Mouse (Mus musculus): ENCODE data around the gene Fam3c. TPM values are rescaled to one million over a fixed set of nuclear protein-coding genes. Genes with fewer than 3 reads are reported as not detected.

Fam3c gene
- polyA plus RNA-seq (2015; fragmentation: Nextera tagmentation; extraction: Ambion mirVana): 59.1 and 62.0 TPM in 2 replicates

GRCm38 (mm10) chr6:22356086-22356507 lies at the start of gene Fam3c:
Gene Fam3c (minus strand): TSS chr6:22356243.
- Histone ChIP-seq H3K36me3 (ENCODE audit: insufficient read depth, low read length) (no peaks in the 10 kb centered on the region), H3K4me3 (ENCODE audit: low read length) (peak within 1 kb of the TSS; percentile 89), H3K4me2 (replicated peaks; ENCODE audit: low read depth, low read length) (peak within 1 kb of the TSS; percentile 55), H3K9me3 (ENCODE audit: low read length) (peaks cover 3% of the 10 kb centered on the region), H3K9ac (replicated peaks; ENCODE audit: low read length) (peak within 1 kb of the TSS; percentile 91), H3K27me3 (ENCODE audit: insufficient read depth, low read length) (no peaks in the 10 kb centered on the region), H3K27ac (ENCODE audit: low read length) (peak within 1 kb of the TSS; percentile 75), H3K4me1 (ENCODE audit: insufficient read depth, low read length) (peaks cover 38% of the 10 kb centered on the region)
- WGBS: under 1% methylated on average over 28 of the region's 38 CpGs
- peak; percentile 98 for ATAC-seq (ENCODE audit: low FRiP score, low TSS enrichment)

DNA sequence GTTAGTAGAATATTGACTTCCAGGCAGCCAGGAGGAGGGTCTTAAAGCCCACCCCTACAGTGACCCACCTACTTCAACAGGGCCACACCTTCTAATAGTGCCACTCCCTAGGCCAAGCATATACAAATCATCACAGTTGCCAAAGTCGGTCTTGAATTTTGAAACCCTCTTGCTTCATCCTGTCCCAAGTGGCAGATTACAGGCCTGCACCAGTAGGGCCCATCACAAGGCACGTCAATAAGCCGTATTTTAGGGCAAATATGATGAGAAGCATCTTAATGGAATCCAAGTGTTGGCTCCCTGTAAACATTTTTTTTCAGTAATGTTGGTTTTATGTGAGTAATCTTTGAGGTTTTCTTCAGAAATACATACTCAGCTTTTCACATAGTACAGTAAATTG lies 49.0 kb upstream of the Fam3c start:
- no peak for ATAC-seq (ENCODE audit: low FRiP score, low TSS enrichment)
- H3K4me1 ChIP-seq (ENCODE audit: insufficient read depth, low read length): no peaks in the 10 kb centered on the region
- no peak overlapping the region for H3K9ac ChIP-seq (replicated peaks; ENCODE audit: low read length)
- WGBS: 90% methylated on average over 3 of the region's 3 CpGs
- no peak overlapping the region for H3K27ac ChIP-seq (ENCODE audit: low read length)
- H3K4me2 ChIP-seq (replicated peaks; ENCODE audit: low read depth, low read length): no peak overlapping the region
- H3K27me3 ChIP-seq (ENCODE audit: insufficient read depth, low read length): no peaks in the 10 kb centered on the region
- no peak overlapping the region for H3K4me3 ChIP-seq (ENCODE audit: low read length)
- no peaks in the 10 kb centered on the region for H3K36me3 ChIP-seq (ENCODE audit: insufficient read depth, low read length)
- no peaks in the 10 kb centered on the region for H3K9me3 ChIP-seq (ENCODE audit: low read length)

DNA sequence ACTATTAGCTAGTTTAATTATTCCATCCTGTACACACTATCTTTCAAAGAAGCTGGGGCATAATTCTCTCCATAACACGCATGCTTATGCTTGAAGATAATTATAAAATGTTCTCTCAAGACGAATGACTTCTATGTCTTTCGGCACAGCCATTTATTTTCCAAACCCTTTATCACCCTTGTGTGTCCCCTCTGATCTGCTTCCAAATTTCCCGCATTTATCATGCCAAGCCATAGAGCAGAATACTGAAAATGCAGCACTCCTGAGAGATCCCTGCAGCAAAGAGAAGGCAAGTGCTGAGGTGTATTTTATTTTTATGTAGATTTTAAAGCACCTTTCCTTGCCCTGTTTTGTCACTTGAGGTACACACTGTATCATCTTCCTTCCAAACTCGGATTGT lies 47.7 kb upstream of the Fam3c start:
- Histone ChIP-seq H3K9ac (replicated peaks; ENCODE audit: low read length) (no peak overlapping the region), H3K36me3 (ENCODE audit: insufficient read depth, low read length) (no peaks in the 10 kb centered on the region), H3K27ac (ENCODE audit: low read length) (no peak overlapping the region), H3K27me3 (ENCODE audit: insufficient read depth, low read length) (no peaks in the 10 kb centered on the region), H3K4me1 (ENCODE audit: insufficient read depth, low read length) (no peaks in the 10 kb centered on the region), H3K4me2 (replicated peaks; ENCODE audit: low read depth, low read length) (no peak overlapping the region), H3K4me3 (ENCODE audit: low read length) (no peak overlapping the region), H3K9me3 (ENCODE audit: low read length) (no peaks in the 10 kb centered on the region)
- 66% methylated on average over 5 of the region's 5 CpGs for WGBS
- no peak for ATAC-seq (ENCODE audit: low FRiP score, low TSS enrichment)

DNA sequence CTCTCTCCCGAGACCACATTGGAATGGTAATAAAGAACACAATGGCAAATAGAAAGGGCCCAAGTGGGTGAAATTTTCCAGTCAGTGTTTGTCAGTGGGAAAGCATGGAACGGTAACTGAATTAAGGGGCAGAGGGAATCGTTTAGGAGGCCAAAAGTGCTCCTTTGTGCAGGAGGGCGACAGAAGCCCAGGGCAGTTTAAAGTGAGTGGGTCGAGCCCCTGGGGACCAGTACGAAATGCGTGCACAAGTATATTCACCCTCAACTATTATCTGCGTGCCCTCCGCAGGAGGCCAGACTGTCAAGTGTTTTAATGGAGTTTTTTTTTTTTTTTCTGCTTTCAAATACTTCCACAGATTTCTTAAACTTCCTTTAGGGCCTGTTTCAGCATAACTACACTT lies 47.3 kb upstream of the Fam3c start:
- H3K4me1 ChIP-seq (ENCODE audit: insufficient read depth, low read length): no peaks in the 10 kb centered on the region
- no peaks in the 10 kb centered on the region for H3K9me3 ChIP-seq (ENCODE audit: low read length)
- H3K4me2 ChIP-seq (replicated peaks; ENCODE audit: low read depth, low read length): no peak overlapping the region
- H3K27ac ChIP-seq (ENCODE audit: low read length): no peak overlapping the region
- H3K9ac ChIP-seq (replicated peaks; ENCODE audit: low read length): no peak overlapping the region
- H3K4me3 ChIP-seq (ENCODE audit: low read length): no peak overlapping the region
- H3K27me3 ChIP-seq (ENCODE audit: insufficient read depth, low read length): no peaks in the 10 kb centered on the region
- 84% methylated on average over 9 of the region's 9 CpGs for WGBS
- no peaks in the 10 kb centered on the region for H3K36me3 ChIP-seq (ENCODE audit: insufficient read depth, low read length)
- no peak for ATAC-seq (ENCODE audit: low FRiP score, low TSS enrichment)

DNA sequence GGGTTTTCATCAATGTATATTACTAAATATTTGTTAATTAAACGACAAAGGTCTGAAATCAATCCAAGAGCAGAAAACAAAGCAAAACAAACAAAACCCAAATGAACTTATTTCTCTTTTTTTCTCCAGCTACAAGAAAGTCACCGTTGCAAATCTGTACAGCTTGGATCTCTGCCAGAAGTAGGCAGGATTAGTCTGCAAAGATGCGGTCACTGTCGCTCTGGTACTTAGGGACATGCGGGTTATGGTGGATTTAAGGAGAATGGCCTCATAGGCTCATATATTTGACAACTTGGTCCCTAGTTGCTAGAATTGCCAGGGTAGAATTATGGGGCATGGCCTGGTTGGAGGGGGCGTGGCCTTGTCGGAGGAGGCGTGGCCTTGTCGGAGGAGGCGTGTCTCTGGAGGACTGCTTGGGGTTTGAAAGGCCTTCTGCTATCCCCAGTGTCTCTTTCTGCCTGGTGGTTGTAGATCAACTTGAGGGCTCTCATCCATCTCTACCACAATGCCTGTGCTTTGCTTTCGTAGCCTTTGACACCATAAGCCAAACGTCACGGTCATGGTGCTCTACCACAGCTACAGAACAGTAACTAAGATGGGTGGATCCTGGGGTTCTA lies 46.6 kb upstream of the Fam3c start:
- H3K9me3 ChIP-seq (ENCODE audit: low read length): no peaks in the 10 kb centered on the region
- H3K27ac ChIP-seq (ENCODE audit: low read length): no peak overlapping the region
- H3K27me3 ChIP-seq (ENCODE audit: insufficient read depth, low read length): no peaks in the 10 kb centered on the region
- ATAC-seq (ENCODE audit: low FRiP score, low TSS enrichment): no peak
- no peaks in the 10 kb centered on the region for H3K36me3 ChIP-seq (ENCODE audit: insufficient read depth, low read length)
- no peak overlapping the region for H3K4me2 ChIP-seq (replicated peaks; ENCODE audit: low read depth, low read length)
- no peak overlapping the region for H3K4me3 ChIP-seq (ENCODE audit: low read length)
- no peak overlapping the region for H3K9ac ChIP-seq (replicated peaks; ENCODE audit: low read length)
- 77% methylated on average over 13 of the region's 13 CpGs for WGBS
- no peaks in the 10 kb centered on the region for H3K4me1 ChIP-seq (ENCODE audit: insufficient read depth, low read length)

GRCm38 (mm10) chr6:22402037-22402436 lies 46.0 kb upstream of the Fam3c start:
- no peak for ATAC-seq (ENCODE audit: low FRiP score, low TSS enrichment)

DNA sequence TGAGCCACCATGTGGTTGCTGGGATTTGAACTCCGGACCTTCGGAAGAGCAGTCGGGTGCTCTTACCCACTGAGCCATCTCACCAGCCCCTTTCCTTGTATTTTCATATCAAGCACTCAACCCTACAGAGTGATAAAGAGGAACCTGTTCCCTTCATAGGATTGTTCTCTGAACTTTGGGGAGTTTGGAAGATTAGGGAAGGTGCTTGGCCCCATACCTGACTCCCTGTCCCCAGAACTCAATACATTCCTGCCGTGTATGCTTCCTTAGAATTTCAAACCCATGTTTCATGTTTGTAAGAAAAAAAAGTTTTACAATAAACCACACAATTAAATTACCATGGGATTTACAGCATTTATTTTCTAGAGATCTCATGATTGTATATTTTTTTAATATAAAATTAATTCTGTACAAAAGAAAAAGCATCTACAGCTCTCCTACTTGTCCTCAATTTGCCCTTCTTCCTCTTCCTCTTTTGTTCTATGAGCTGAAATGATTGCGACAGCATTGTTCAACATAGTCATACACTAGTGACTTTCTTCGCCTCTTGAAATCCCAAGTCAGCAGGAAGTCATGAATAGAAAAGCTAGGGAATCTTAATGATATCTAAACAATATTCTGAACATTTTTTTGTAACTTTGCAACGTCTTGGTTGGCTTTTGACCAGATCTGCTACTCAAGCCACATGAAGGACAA lies 42.2 kb upstream of the Fam3c start:
- no peak overlapping the region for H3K4me3 ChIP-seq (ENCODE audit: low read length)
- no peak for ATAC-seq (ENCODE audit: low FRiP score, low TSS enrichment)
- 89% methylated on average over 6 of the region's 7 CpGs for WGBS

More at GRCm38 (mm10) chr6:22402037-22402436, 46.0 kb upstream of the Fam3c start:
- H3K9me3 ChIP-seq (ENCODE audit: low read length): no peaks in the 10 kb centered on the region
- H3K27me3 ChIP-seq (ENCODE audit: insufficient read depth, low read length): no peaks in the 10 kb centered on the region
- H3K36me3 ChIP-seq (ENCODE audit: insufficient read depth, low read length): no peaks in the 10 kb centered on the region
- 82% methylated on average over 5 of the region's 5 CpGs for WGBS
- no peaks in the 10 kb centered on the region for H3K4me1 ChIP-seq (ENCODE audit: insufficient read depth, low read length)
- H3K4me3 ChIP-seq (ENCODE audit: low read length): no peak overlapping the region
- no peak overlapping the region for H3K9ac ChIP-seq (replicated peaks; ENCODE audit: low read length)
- H3K27ac ChIP-seq (ENCODE audit: low read length): no peak overlapping the region
- H3K4me2 ChIP-seq (replicated peaks; ENCODE audit: low read depth, low read length): no peak overlapping the region

GRCm38 (mm10) chr6:22395207-22395606 lies 39.2 kb upstream of the Fam3c start:
- no peaks in the 10 kb centered on the region for H3K36me3 ChIP-seq (ENCODE audit: insufficient read depth, low read length)
- 72% methylated on average over 3 of the region's 3 CpGs for WGBS

More for the DNA sequence above, 42.2 kb upstream of the Fam3c start:
- Histone ChIP-seq H3K27me3 (ENCODE audit: insufficient read depth, low read length) (no peaks in the 10 kb centered on the region), H3K36me3 (ENCODE audit: insufficient read depth, low read length) (no peaks in the 10 kb centered on the region), H3K9me3 (ENCODE audit: low read length) (no peaks in the 10 kb centered on the region), H3K4me2 (replicated peaks; ENCODE audit: low read depth, low read length) (no peak overlapping the region), H3K27ac (ENCODE audit: low read length) (no peak overlapping the region), H3K9ac (replicated peaks; ENCODE audit: low read length) (no peak overlapping the region), H3K4me1 (ENCODE audit: insufficient read depth, low read length) (no peaks in the 10 kb centered on the region)

DNA sequence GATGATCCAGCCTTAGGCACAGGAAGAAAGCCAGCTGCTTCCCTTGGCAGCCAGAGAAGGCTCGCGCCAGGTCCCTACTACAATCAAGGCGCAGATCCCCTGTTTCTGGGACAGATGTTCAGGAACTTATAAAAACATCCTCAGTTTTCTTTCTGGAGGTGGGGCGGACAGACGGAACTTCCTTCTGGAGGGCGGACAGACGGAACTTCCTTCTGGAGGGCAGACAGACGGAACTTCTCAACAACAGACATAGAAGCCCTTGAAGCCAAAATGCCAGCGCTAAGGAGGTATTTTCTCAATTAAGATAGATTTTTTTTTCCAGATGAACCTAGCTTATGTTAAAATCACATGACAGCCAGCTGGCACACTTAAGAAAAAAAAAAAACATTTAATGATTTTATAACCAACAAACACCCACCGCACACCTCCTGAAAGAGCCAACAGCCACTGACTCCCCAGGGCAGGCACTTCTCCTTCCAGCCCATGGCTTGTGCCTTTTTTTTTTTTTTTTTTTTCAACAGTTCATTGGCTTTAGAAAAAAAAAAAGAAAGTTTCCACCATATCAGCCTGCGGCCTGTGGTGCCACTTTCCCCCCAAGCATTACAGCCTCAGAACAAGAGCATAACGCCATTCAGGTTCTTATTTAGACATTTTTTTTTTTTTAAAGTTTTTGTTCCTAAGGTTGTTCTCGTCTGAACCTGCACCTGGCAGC lies 34.8 kb upstream of the Fam3c start:
- Histone ChIP-seq H3K9me3 (ENCODE audit: low read length) (no peaks in the 10 kb centered on the region), H3K27me3 (ENCODE audit: insufficient read depth, low read length) (no peaks in the 10 kb centered on the region), H3K9ac (replicated peaks; ENCODE audit: low read length) (no peak overlapping the region), H3K4me1 (ENCODE audit: insufficient read depth, low read length) (no peaks in the 10 kb centered on the region), H3K36me3 (ENCODE audit: insufficient read depth, low read length) (no peaks in the 10 kb centered on the region), H3K4me3 (ENCODE audit: low read length) (no peak overlapping the region), H3K27ac (ENCODE audit: low read length) (no peak overlapping the region), H3K4me2 (replicated peaks; ENCODE audit: low read depth, low read length) (no peak overlapping the region)
- 57% methylated on average over 13 of the region's 13 CpGs for WGBS
- ATAC-seq (ENCODE audit: low FRiP score, low TSS enrichment): no peak

More at GRCm38 (mm10) chr6:22395207-22395606, 39.2 kb upstream of the Fam3c start:
- H3K27ac ChIP-seq (ENCODE audit: low read length): no peak overlapping the region
- no peak for ATAC-seq (ENCODE audit: low FRiP score, low TSS enrichment)
- H3K9ac ChIP-seq (replicated peaks; ENCODE audit: low read length): no peak overlapping the region
- no peaks in the 10 kb centered on the region for H3K4me1 ChIP-seq (ENCODE audit: insufficient read depth, low read length)
- H3K9me3 ChIP-seq (ENCODE audit: low read length): no peaks in the 10 kb centered on the region
- H3K4me3 ChIP-seq (ENCODE audit: low read length): no peak overlapping the region
- H3K4me2 ChIP-seq (replicated peaks; ENCODE audit: low read depth, low read length): no peak overlapping the region
- no peaks in the 10 kb centered on the region for H3K27me3 ChIP-seq (ENCODE audit: insufficient read depth, low read length)
